Mouse (Mus musculus) bone marrow macrophage, adult 2 months (primary cell): Measurements from ENCODE around the gene Mrps18a. TPM values are rescaled to one million over a fixed set of nuclear protein-coding genes. Genes with fewer than 3 reads are reported as not detected.

Source experiments
- H3K27ac ChIP-seq: 2 replicates; pipeline ENCODE4 v1.5.1; 2012; ENCODE audit warnings: low read depth, low read length; ENCODE audit not compliant: insufficient read depth
- H3K4me1 ChIP-seq: 2 replicates; pipeline ENCODE4 v1.6.1; 2012; ENCODE audit warnings: low read length; ENCODE audit not compliant: control insufficient read depth, insufficient read depth
- H3K4me3 ChIP-seq: 2 replicates; pipeline ENCODE4 v1.5.1; 2012; ENCODE audit warnings: mild to moderate bottlenecking, low read length, moderate library complexity; ENCODE audit not compliant: insufficient read depth
- CTCF ChIP-seq: IDR thresholded peaks from 2 replicates; pipeline ENCODE4 v1.5.1; 2012; ENCODE audit warnings: low read depth, mild to moderate bottlenecking, low read length, moderate library complexity
- POLR2A ChIP-seq: IDR thresholded peaks from 2 replicates; pipeline ENCODE4 v1.6.1; 2012; ENCODE audit warnings: mild to moderate bottlenecking, low read depth, low read length, borderline replicate concordance
- polyA plus RNA-seq: library from polyadenylated mRNA; stranded (reverse); fragments of >200 nt; gene quantifications from 2 replicates; pipeline ENCODE4 v1.2.4, GENCODE M21; 2012; ENCODE audit not compliant: missing spikeins, insufficient read depth, insufficient read length

The Mrps18a gene
- polyA plus RNA-seq, 1 experiment, result 71.9 TPM

- Histone ChIP-seq H3K4me1 (peaks cover 2% of the 10 kb centered on the region; the same call in 1 of the 2 replicates), H3K4me3 (no peak overlapping the region), H3K27ac (no peak overlapping the region)
- TF ChIP-seq POLR2A (no peak), CTCF (no peak)
Measured at GRCm38 (mm10) chr17:46170538-46170937, 59.8 kb downstream of the Mrps18a start.

Other genes starting within 250 kb of the Mrps18a start
- gene Vegfa, start 78.6 kb upstream of the Mrps18a start, polyA plus RNA-seq, result 53.8 and 58.0 TPM in 2 replicates
- 8.6 and 12.9 TPM in 2 replicates for gene Rsph9, start 33.2 kb downstream of the Mrps18a start, polyA plus RNA-seq
- 25.8 and 28.4 TPM in 2 replicates for gene Mad2l1bp, start 42.6 kb downstream of the Mrps18a start, polyA plus RNA-seq
- gene Gtpbp2, start 50.0 kb downstream of the Mrps18a start, polyA plus RNA-seq, result 126 and 134 TPM in 2 replicates
- gene Polh, start 91.7 kb downstream of the Mrps18a start, polyA plus RNA-seq, result 13.7 and 14.4 TPM in 2 replicates
- gene Xpo5, start 91.8 kb downstream of the Mrps18a start, polyA plus RNA-seq, result 16.6 and 17.3 TPM in 2 replicates
- gene Polr1c, start 137.1 kb downstream of the Mrps18a start, polyA plus RNA-seq, result 29.9 and 30.7 TPM in 2 replicates
- gene Yipf3, start 137.1 kb downstream of the Mrps18a start, polyA plus RNA-seq, result 121 and 143 TPM in 2 replicates
- gene Lrrc73, start 142.5 kb downstream of the Mrps18a start, polyA plus RNA-seq, result 0.58 TPM in 1 of 2 replicates, not detected in the other
- gene Tjap1, start 172.0 kb downstream of the Mrps18a start, polyA plus RNA-seq, result 18.0 and 18.1 TPM in 2 replicates
- not detected in 2 replicates for gene Dlk2, start 186.4 kb downstream of the Mrps18a start, polyA plus RNA-seq
- gene Abcc10, start 217.4 kb downstream of the Mrps18a start, polyA plus RNA-seq, result 5.4 and 7.2 TPM in 2 replicates